Comparison of ENCODE assay signal across 13 mouse cellular contexts in the genomic region with DNA sequence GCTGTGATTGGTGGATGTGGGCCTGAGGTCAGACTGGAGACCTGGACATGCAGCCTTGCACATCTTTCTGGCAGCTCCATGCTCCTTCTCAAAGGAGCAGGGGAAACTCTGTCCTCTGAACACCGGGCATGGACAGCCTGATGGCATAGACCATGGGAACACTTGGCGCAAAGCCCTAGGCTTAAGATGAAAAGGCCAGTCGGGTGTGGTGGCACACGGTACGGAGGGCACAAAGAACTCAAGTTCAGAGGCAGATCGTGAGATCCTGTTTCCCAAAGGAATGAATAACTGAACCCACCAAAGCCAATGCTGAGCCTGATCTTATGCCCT. TPM values are rescaled to one million over a fixed set of nuclear protein-coding genes. Genes with fewer than 3 reads are reported as not detected.
A peak's percentile ranks its signal among the peaks of the same experiment; 100 is the strongest.
DNase-seq lines count a peak whose midpoint lies in the region; ATAC-seq and TF ChIP-seq lines count a peak whose summit lies in the region.
"Had no signal": no experiment of that assay in that cellular context is flagged by ENCODE, and none has a peak within 500 bp of the region (broad histone marks: within the 10 kb centered on the region; RNA-seq: fewer than 3 reads in every experiment).

No protein-coding gene starts in this region.

- H3K27ac ChIP-seq in heart, embryonic 11.5 days (ENCODE audit: low read depth, low read length), result peak overlapping the region; percentile 0; the same call in 1 of the 2 replicates
- H3K27ac ChIP-seq in lung, embryonic 14.5 days (ENCODE audit: low read depth), result peak overlapping the region; percentile 58; the same call in 1 of the 2 replicates
- H3K27ac ChIP-seq in intestine, embryonic 14.5 days (ENCODE audit: low read depth), result peak overlapping the region; percentile 55; the same call in 1 of the 2 replicates
- H3K27ac ChIP-seq in stomach, embryonic 15.5 days, result peak overlapping the region; percentile 60
- H3K27ac ChIP-seq: hindbrain, embryonic 10.5 days; liver, embryonic 14.5 days had no signal

- DNase-seq in heart, postnatal 10 days, result no peak
- DNase-seq in lung, embryonic 14.5 days, result no peak
- no peak for DNase-seq in lung, postnatal 4 days
- DNase-seq in intestine, embryonic 14.5 days (ENCODE audit: low spot score), result no peak
- DNase-seq in natural killer cell, adult 2 months (ENCODE audit: low spot score in 2 of 2), result no peak
- DNase-seq: right cerebral cortex, postnatal 4 days; thymus, adult 2 months had no signal

- H3K4me1 ChIP-seq in heart, embryonic 11.5 days (ENCODE audit: control insufficient read depth, insufficient read depth, low read length), result peaks cover 45% of the 10 kb centered on the region
- H3K4me1 ChIP-seq in lung, embryonic 14.5 days (ENCODE audit: insufficient read depth), result peaks cover 43% of the 10 kb centered on the region
- peaks cover 67% of the 10 kb centered on the region for H3K4me1 ChIP-seq in intestine, embryonic 14.5 days (replicated peaks; ENCODE audit: control insufficient read depth, insufficient read depth, low read length)
- H3K4me1 ChIP-seq in stomach, embryonic 15.5 days, result peaks cover 58% of the 10 kb centered on the region

- H3K9me3 ChIP-seq in heart, embryonic 11.5 days (replicated peaks; ENCODE audit: control insufficient read depth, low read length), result no peaks in the 10 kb centered on the region
- no peaks in the 10 kb centered on the region for H3K9me3 ChIP-seq in lung, embryonic 14.5 days (ENCODE audit: low read depth, low read length)
- H3K9me3 ChIP-seq in intestine, embryonic 14.5 days (ENCODE audit: control insufficient read depth, low read length), result no peaks in the 10 kb centered on the region
- H3K9me3 ChIP-seq in stomach, embryonic 15.5 days, result no peaks in the 10 kb centered on the region
- H3K9me3 ChIP-seq: hindbrain, embryonic 10.5 days had no signal

- no peaks in the 10 kb centered on the region for H3K27me3 ChIP-seq in heart, embryonic 11.5 days (ENCODE audit: control insufficient read depth, insufficient read depth, low read length)
- no peaks in the 10 kb centered on the region for H3K27me3 ChIP-seq in lung, embryonic 14.5 days (ENCODE audit: insufficient read depth, low read length)
- H3K27me3 ChIP-seq in intestine, embryonic 14.5 days (replicated peaks; ENCODE audit: control insufficient read depth, insufficient read depth, low read length), result no peaks in the 10 kb centered on the region
- no peaks in the 10 kb centered on the region for H3K27me3 ChIP-seq in stomach, embryonic 15.5 days (replicated peaks)
- H3K27me3 ChIP-seq: CH12.LX had no signal

- WGBS in heart, embryonic 11.5 days (ENCODE audit: insufficient replicate concordance), result 80% methylated on average over 6 of the region's 6 CpGs
- 73% methylated on average over 6 of the region's 6 CpGs for WGBS in lung, embryonic 14.5 days
- 71% methylated on average over 6 of the region's 6 CpGs for WGBS in intestine, embryonic 14.5 days
- 61% methylated on average over 6 of the region's 6 CpGs for WGBS in stomach, embryonic 15.5 days

- no peak overlapping the region for H3K4me2 ChIP-seq in heart, embryonic 11.5 days
- H3K4me2 ChIP-seq in lung, embryonic 14.5 days, result no peak overlapping the region
- H3K4me2 ChIP-seq in intestine, embryonic 14.5 days (ENCODE audit: low read length), result 0 out of 2 replicates have a peak overlapping the region, but pooled peaks have one; percentile 13
- no peak overlapping the region for H3K4me2 ChIP-seq in stomach, embryonic 15.5 days

- no peak overlapping the region for H3K4me3 ChIP-seq in heart, embryonic 11.5 days (ENCODE audit: low read depth, low read length)
- no peak overlapping the region for H3K4me3 ChIP-seq in lung, embryonic 14.5 days (ENCODE audit: low read depth, low read length)
- no peak overlapping the region for H3K4me3 ChIP-seq in intestine, embryonic 14.5 days (ENCODE audit: low read depth, low read length)
- no peak overlapping the region for H3K4me3 ChIP-seq in stomach, embryonic 15.5 days (replicated peaks)
- H3K4me3 ChIP-seq: hindbrain, embryonic 10.5 days had no signal

- ATAC-seq in heart, embryonic 11.5 days (replicated peaks; ENCODE audit: insufficient number of reproducible peaks, low FRiP score, low TSS enrichment), result no peak
- no peak for ATAC-seq in lung, embryonic 14.5 days (ENCODE audit: insufficient read depth)
- ATAC-seq in intestine, embryonic 14.5 days (replicated peaks; ENCODE audit: low FRiP score, low TSS enrichment, low read depth), result no peak
- ATAC-seq in stomach, embryonic 15.5 days (ENCODE audit: insufficient read depth, low FRiP score, low read depth), result 0 out of 2 replicates have a peak, but pooled peaks have one; percentile 3
- ATAC-seq: forebrain, embryonic 14.5 days had no signal

- H3K9ac ChIP-seq in heart, embryonic 11.5 days (ENCODE audit: low read depth, low read length), result no peak overlapping the region
- H3K9ac ChIP-seq in lung, embryonic 14.5 days, result no peak overlapping the region
- no peak overlapping the region for H3K9ac ChIP-seq in intestine, embryonic 14.5 days (ENCODE audit: low read length)
- H3K9ac ChIP-seq in stomach, embryonic 15.5 days, result no peak overlapping the region
- H3K9ac ChIP-seq: liver, embryonic 14.5 days had no signal

- intact Hi-C loops in heart, postnatal 10 days (cut with DNase I), result no loop called here

- no peak for TF ChIP-seq CTCF in lung, embryonic 14.5 days (IDR thresholded peaks at IDR 0.05; ENCODE audit: low read depth)

- H3K36me3 ChIP-seq in heart, embryonic 11.5 days (ENCODE audit: control insufficient read depth, insufficient read depth, low read length), result no peaks in the 10 kb centered on the region
- no peaks in the 10 kb centered on the region for H3K36me3 ChIP-seq in lung, embryonic 14.5 days (ENCODE audit: insufficient read depth)
- H3K36me3 ChIP-seq in intestine, embryonic 14.5 days (ENCODE audit: control insufficient read depth, insufficient read depth, low read length), result no peaks in the 10 kb centered on the region
- no peaks in the 10 kb centered on the region for H3K36me3 ChIP-seq in stomach, embryonic 15.5 days
- H3K36me3 ChIP-seq: hindbrain, embryonic 10.5 days had no signal

RNA-seq across cellular contexts. Expression of a gene that starts 43.6 kb away (rescaled TPM):
- 25.3 and 31.0 TPM in 2 replicates for polyA plus RNA-seq in heart, embryonic 11.5 days (2014; fragmentation: Nextera tagmentation; extraction: Ambion mirVana)
- 10 to 100 TPM; 44.5 to 45.4 TPM for total RNA-seq in heart, postnatal 10 days (2021)
- polyA plus RNA-seq in lung, embryonic 14.5 days (2014; fragmentation: Nextera tagmentation; extraction: Ambion mirVana), result 40.4 and 43.2 TPM in 2 replicates
- 37.6 and 40.8 TPM in 2 replicates for polyA plus RNA-seq in intestine, embryonic 14.5 days (2014; fragmentation: Nextera tagmentation; extraction: Ambion mirVana)
- 34.0 and 38.4 TPM in 2 replicates for polyA plus RNA-seq in stomach, embryonic 15.5 days (2015; fragmentation: Nextera tagmentation; extraction: Ambion mirVana)

Comparison
In these comparisons a context has a peak if more than half of its experiments do, and no peak if none do; other contexts are left out.
1. H3K27ac ChIP-seq: peak in every context shown above with its lines; median percentile 60 in stomach, embryonic 15.5 days; 58 in lung, embryonic 14.5 days; 55 in intestine, embryonic 14.5 days; 0 in heart, embryonic 11.5 days.